In the genomic region with DNA sequence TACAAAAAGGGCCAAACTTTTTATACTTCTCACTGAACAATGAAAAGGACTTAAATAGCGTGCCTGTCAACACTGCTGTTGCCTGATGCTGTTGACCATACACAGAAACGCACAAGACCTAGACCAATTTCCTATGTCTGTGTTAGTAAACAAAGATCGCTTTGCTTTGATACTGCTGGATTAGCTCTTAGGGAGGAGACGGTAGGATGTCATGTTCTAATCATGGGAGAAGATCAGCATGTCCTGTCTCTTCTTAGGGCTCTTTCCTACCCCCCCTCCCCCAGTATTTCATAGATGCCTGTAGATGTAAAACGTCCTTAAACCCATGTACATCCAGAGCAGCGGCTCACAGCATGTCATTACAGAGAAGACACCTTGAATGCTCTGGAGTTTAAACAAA, we compare ENCODE assay signal across 22 mouse cellular contexts. TPM values are rescaled to one million over a fixed set of nuclear protein-coding genes. Genes with fewer than 3 reads are reported as not detected.
A peak's percentile ranks its signal among the peaks of the same experiment; 100 is the strongest.
DNase-seq lines count a peak whose midpoint lies in the region; ATAC-seq and TF ChIP-seq lines count a peak whose summit lies in the region.
"Had no signal": no experiment of that assay in that cellular context is flagged by ENCODE, and none has a peak within 500 bp of the region (broad histone marks: within the 10 kb centered on the region; RNA-seq: fewer than 3 reads in every experiment).

No protein-coding gene starts in this region.

- no peak for DNase-seq in liver, postnatal 0 days
- DNase-seq in liver = no peak
- no peak for DNase-seq in lung, postnatal 0 days (ENCODE audit: low spot score)
- no peak for DNase-seq in lung, adult 18-20 months
- DNase-seq in lung, postnatal 25 days (ENCODE audit: low spot score) = peak; percentile 36
- DNase-seq in lung, postnatal 4 days = no peak
- peak; percentile 38 for DNase-seq in lung, postnatal 36 days
- DNase-seq in lung, adult 2 months = no peak
- DNase-seq: adrenal gland, adult 2 months; adrenal gland, adult 8-10 months; adrenal gland, postnatal 10 days; adrenal gland, postnatal 14 days; adrenal gland, postnatal 25 days; adrenal gland, postnatal 36 days; B cell, adult 2 months; cerebellum, adult 11 months; cerebellum, adult 11-12 months had no signal

- no peak overlapping the region for H3K4me3 ChIP-seq in liver, postnatal 0 days (ENCODE audit: low read depth, low read length)
- no peak overlapping the region for H3K4me3 ChIP-seq in lung, postnatal 0 days (ENCODE audit: low read depth, low read length)
- no peak overlapping the region for H3K4me3 ChIP-seq in lung, adult 2 months (replicated peaks; ENCODE audit: extremely low read depth, low read depth, low read length)

- no peaks in the 10 kb centered on the region for H3K4me1 ChIP-seq in liver, postnatal 0 days (ENCODE audit: insufficient read depth)
- H3K4me1 ChIP-seq in lung, postnatal 0 days (ENCODE audit: insufficient read depth, low read depth, low read length) = no peaks in the 10 kb centered on the region
- peaks cover 8% of the 10 kb centered on the region for H3K4me1 ChIP-seq in lung, adult 2 months (ENCODE audit: control insufficient read depth, insufficient read depth, low read length)

- TF ChIP-seq EP300 in liver, postnatal 0 days (IDR thresholded peaks at IDR 0.05; ENCODE audit: low read depth) = peak; percentile 8; the same call in 1 of the 2 replicates
- peak; percentile 95 for TF ChIP-seq EP300 in lung, postnatal 0 days (IDR thresholded peaks at IDR 0.05)

- ATAC-seq in liver, postnatal 0 days = no peak
- ATAC-seq in lung, postnatal 0 days = peak; percentile 78
- ATAC-seq: activated CD4-positive, CD25-positive, alpha-beta regulatory T cell, adult 4 months; CD4-positive, CD25-positive, alpha-beta regulatory T cell, adult 4 months; Patski had no signal

- no peak overlapping the region for H3K27ac ChIP-seq in liver, postnatal 0 days (ENCODE audit: low read depth)
- H3K27ac ChIP-seq in lung, postnatal 0 days (ENCODE audit: low read length) = no peak overlapping the region

- WGBS in liver, postnatal 0 days (ENCODE audit: insufficient replicate concordance) = 70% methylated on average over 6 of the region's 6 CpGs
- WGBS in lung, postnatal 0 days = 48% methylated on average over 6 of the region's 6 CpGs
- 46% methylated on average over 6 of the region's 6 CpGs for WGBS in lung, adult 2 months

- TF ChIP-seq CTCF in liver, postnatal 0 days (IDR thresholded peaks at IDR 0.05; ENCODE audit: low read depth) = no peak
- TF ChIP-seq CTCF in lung, postnatal 0 days (IDR thresholded peaks at IDR 0.05) = no peak
- no peak for TF ChIP-seq CTCF in lung, adult 2 months (IDR thresholded peaks at IDR 0.05; ENCODE audit: insufficient read depth, low read length)

- no peaks in the 10 kb centered on the region for H3K27me3 ChIP-seq in liver, postnatal 0 days (ENCODE audit: insufficient read depth, low read length)
- no peaks in the 10 kb centered on the region for H3K27me3 ChIP-seq in lung, postnatal 0 days (replicated peaks; ENCODE audit: insufficient read depth, low read length)
- H3K27me3 ChIP-seq: CH12.LX, Patski had no signal

- no peaks in the 10 kb centered on the region for H3K36me3 ChIP-seq in liver, postnatal 0 days (replicated peaks; ENCODE audit: insufficient read depth, low read length)
- no peaks in the 10 kb centered on the region for H3K36me3 ChIP-seq in lung, postnatal 0 days (ENCODE audit: insufficient read depth, low read length)
- H3K36me3 ChIP-seq: G1E had no signal

- peaks cover 3% of the 10 kb centered on the region; the same call in 1 of the 2 replicates for H3K9me3 ChIP-seq in liver, postnatal 0 days (ENCODE audit: low read length)
- H3K9me3 ChIP-seq in lung, postnatal 0 days (ENCODE audit: low read length) = no peaks in the 10 kb centered on the region

- no peak overlapping the region for H3K4me2 ChIP-seq in liver, postnatal 0 days (ENCODE audit: low read depth, low read length)
- no peak overlapping the region for H3K4me2 ChIP-seq in lung, postnatal 0 days (replicated peaks; ENCODE audit: low read depth, low read length)

- H3K9ac ChIP-seq in liver, postnatal 0 days (replicated peaks) = no peak overlapping the region
- no peak overlapping the region for H3K9ac ChIP-seq in lung, postnatal 0 days (replicated peaks; ENCODE audit: low read depth)

- TF ChIP-seq POLR2A in lung, adult 2 months (IDR thresholded peaks at IDR 0.05; ENCODE audit: borderline replicate concordance, extremely low read depth, low read depth, low read length) = no peak

RNA-seq across cellular contexts. Expression of a gene that starts 44.1 kb away (rescaled TPM):
- polyA plus RNA-seq in liver, postnatal 0 days (2015; fragmentation: Nextera tagmentation; extraction: Ambion mirVana) = 2.3 and 2.8 TPM in 2 replicates
- polyA plus RNA-seq in lung, postnatal 0 days (2015; fragmentation: Nextera tagmentation; extraction: Ambion mirVana) = 18.1 and 19.5 TPM in 2 replicates
- 32.5 and 33.3 TPM in 2 replicates for polyA plus RNA-seq in lung, adult 2 months (2012; rRNA removed)
- polyA plus RNA-seq: activated CD4-positive, CD25-positive, alpha-beta regulatory T cell, adult 4 months had no signal

Comparison
In these comparisons a context has a peak if more than half of its experiments do, and no peak if none do; other contexts are left out.
1. DNase-seq: peak in lung, postnatal 25 days (single experiment) and lung, postnatal 36 days (single experiment); none in liver, postnatal 0 days (single experiment), liver (single experiment), lung, postnatal 0 days (single experiment), lung, adult 18-20 months (0 of 2), lung, postnatal 4 days (0 of 2) and lung, adult 2 months (single experiment).